Comparison of ENCODE assay signal across 8 mouse cellular contexts in genomic region chr4:149958566-149958965, GRCm38 (mm10). TPM values are rescaled to one million over a fixed set of nuclear protein-coding genes. Genes with fewer than 3 reads are reported as not detected.
DNase-seq lines count a peak whose midpoint lies in the region; ATAC-seq and TF ChIP-seq lines count a peak whose summit lies in the region.
"Had no signal": no experiment of that assay in that cellular context is flagged by ENCODE, and none has a peak within 500 bp of the region (broad histone marks: within the 10 kb centered on the region; RNA-seq: fewer than 3 reads in every experiment).

No protein-coding gene starts in this region.

- no peaks in the 10 kb centered on the region for H3K36me3 ChIP-seq in lung, postnatal 0 days (ENCODE audit: insufficient read depth, low read length)
- H3K36me3 ChIP-seq: hindbrain, embryonic 15.5 days had no signal

- no peak overlapping the region for H3K4me3 ChIP-seq in bone marrow, adult 2 months (replicated peaks; ENCODE audit: control insufficient read depth, low read depth, low read length)
- no peak overlapping the region for H3K4me3 ChIP-seq in lung, postnatal 0 days (ENCODE audit: low read depth, low read length)
- H3K4me3 ChIP-seq: hindbrain, embryonic 15.5 days had no signal

- peak; percentile 68 for DNase-seq in ovary, postnatal 10 days (ENCODE audit: low spot score)
- DNase-seq in ovary, adult 18-20 months (ENCODE audit: low spot score) = no peak
- peak; percentile 58 for DNase-seq in fibroblast of lung, adult 2 months (ENCODE audit: low read depth)
- peak; percentile 91 for DNase-seq in layer of hippocampus, adult 11-12 months (ENCODE audit: low spot score)
- DNase-seq in lung, postnatal 0 days (ENCODE audit: low spot score) = peak; percentile 88
- peak; percentile 40 to 77 for DNase-seq in spleen, adult 18-20 months

- 3% methylated on average over 5 of the region's 5 CpGs for WGBS in bone marrow, adult 2 months
- WGBS in lung, postnatal 0 days = 1% methylated on average over 5 of the region's 5 CpGs

- H3K4me2 ChIP-seq in lung, postnatal 0 days (replicated peaks; ENCODE audit: low read depth, low read length) = no peak overlapping the region
- H3K4me2 ChIP-seq: hindbrain, embryonic 15.5 days had no signal

- no peaks in the 10 kb centered on the region for H3K4me1 ChIP-seq in bone marrow, adult 2 months (ENCODE audit: control insufficient read depth, insufficient read depth, low read length)
- H3K4me1 ChIP-seq in lung, postnatal 0 days (ENCODE audit: insufficient read depth, low read depth, low read length) = peaks cover 5% of the 10 kb centered on the region; the same call in 1 of the 2 replicates

- peaks cover 8% of the 10 kb centered on the region; the same call in 1 of the 2 replicates for H3K27me3 ChIP-seq in lung, postnatal 0 days (replicated peaks; ENCODE audit: insufficient read depth, low read length)

- H3K9ac ChIP-seq in lung, postnatal 0 days (replicated peaks; ENCODE audit: low read depth) = no peak overlapping the region
- H3K9ac ChIP-seq: hindbrain, embryonic 15.5 days had no signal

- TF ChIP-seq EP300 in lung, postnatal 0 days (IDR thresholded peaks at IDR 0.05) = no peak

- no peak overlapping the region for H3K27ac ChIP-seq in bone marrow, adult 2 months (ENCODE audit: control insufficient read depth, insufficient read depth, low read depth, low read length, poor library complexity)
- H3K27ac ChIP-seq in lung, postnatal 0 days (ENCODE audit: low read length) = no peak overlapping the region
- H3K27ac ChIP-seq: hindbrain, embryonic 15.5 days had no signal

- H3K9me3 ChIP-seq in lung, postnatal 0 days (ENCODE audit: low read length) = no peaks in the 10 kb centered on the region
- H3K9me3 ChIP-seq: hindbrain, embryonic 15.5 days had no signal

- peak; percentile 71 for TF ChIP-seq CTCF in bone marrow, adult 2 months (IDR thresholded peaks at IDR 0.05; ENCODE audit: control insufficient read depth, insufficient read depth, low read length)
- peak; percentile 96 for TF ChIP-seq CTCF in lung, postnatal 0 days (IDR thresholded peaks at IDR 0.05)

- ATAC-seq in lung, postnatal 0 days = no peak

- TF ChIP-seq POLR2A in bone marrow, adult 2 months (IDR thresholded peaks at IDR 0.05; ENCODE audit: borderline replicate concordance, control insufficient read depth, low read depth, low read length) = no peak

RNA-seq across cellular contexts. Expression of gene Spsb1, which starts 3.7 kb away (rescaled TPM):
- 1.8 and 3.9 TPM in 2 replicates for polyA plus RNA-seq in bone marrow, adult 2 months (2011; ENCODE audit: insufficient read depth, insufficient read length, low replicate concordance, missing spikeins)
- polyA plus RNA-seq in lung, postnatal 0 days (2015; fragmentation: Nextera tagmentation; extraction: Ambion mirVana) = 14.6 and 19.2 TPM in 2 replicates

RNA-seq across cellular contexts. Expression of gene H6pd, which starts 50.3 kb away (rescaled TPM):
- 1.4 and 7.2 TPM in 2 replicates for polyA plus RNA-seq in bone marrow, adult 2 months (2011; ENCODE audit: insufficient read depth, insufficient read length, low replicate concordance, missing spikeins)
- 44.8 and 45.8 TPM in 2 replicates for polyA plus RNA-seq in lung, postnatal 0 days (2015; fragmentation: Nextera tagmentation; extraction: Ambion mirVana)
